Mouse (Mus musculus): ENCODE measurements at regions not wholly inside any gene's neighbourhood (a gene's known extent, or its start where the extent isn't known, plus 50 kb on each side); places are given as distances from the start of the nearest gene placed in this dataset.

GRCm38 (mm10) chr2:167878255-167878865, 53.5 kb upstream of the Ptpn1 start:
- in situ Hi-C loops (cut with MboI): loop anchor here (25.0 kb wide), 1 partner anchor 341 kb away; the partner anchor contains the start of gene Snai1

DNA sequence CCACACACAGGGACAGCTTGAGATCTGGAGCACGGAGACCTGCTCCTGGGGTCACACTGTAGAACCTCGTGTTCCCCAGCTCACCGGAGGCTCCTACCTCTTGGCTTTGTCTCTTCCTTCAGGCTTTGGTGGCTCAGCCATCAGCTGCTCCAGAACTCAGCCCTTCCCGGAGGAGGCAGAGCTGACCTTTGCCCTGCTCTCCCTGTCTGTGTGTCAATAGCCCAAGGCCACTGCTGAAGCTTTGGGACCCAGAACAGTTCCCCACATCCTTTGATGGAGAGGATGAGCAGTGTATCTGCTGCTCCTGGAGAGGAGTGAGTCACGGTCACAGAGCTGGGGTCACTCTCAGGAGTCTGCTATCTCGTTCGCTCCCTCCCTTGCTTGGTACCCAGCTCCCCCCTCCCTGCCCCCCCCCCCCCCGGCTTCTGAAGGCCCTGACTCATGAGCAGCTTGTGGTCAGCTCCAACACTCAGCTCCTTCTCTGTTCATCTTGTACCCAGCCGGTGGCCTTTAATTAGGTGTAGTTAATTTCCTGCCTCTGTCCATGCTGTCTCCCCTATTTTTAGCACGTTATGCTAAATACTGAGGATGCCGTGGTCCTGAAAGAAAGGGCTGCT, 54.5 kb upstream of the Ptpn1 start:
- in situ Hi-C loops (cut with MboI): loop anchor here (25.0 kb wide), 1 partner anchor 340 kb away; the partner anchor contains the start of gene Snai1

DNA sequence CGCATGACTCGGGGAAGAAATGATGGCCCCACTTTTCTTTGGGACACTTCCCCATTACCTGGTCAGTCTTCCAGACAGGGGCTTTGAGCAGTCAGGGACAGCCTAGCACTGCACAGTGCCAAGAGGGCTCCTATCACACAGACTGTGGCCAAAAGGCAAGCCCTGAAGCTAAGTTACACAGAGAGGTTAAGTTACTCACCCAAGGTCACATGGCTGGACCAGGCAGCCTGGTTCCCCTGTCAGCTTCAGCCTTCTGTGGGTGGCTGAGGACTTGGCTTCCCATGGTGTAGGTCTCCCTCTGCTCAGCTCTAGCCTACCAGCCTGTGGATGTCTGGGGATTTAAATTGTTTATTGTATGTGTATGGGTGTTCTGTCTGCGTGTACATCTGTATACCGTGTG, 59.4 kb upstream of the Ptpn1 start:
- in situ Hi-C loops (cut with MboI): no loop called here

DNA sequence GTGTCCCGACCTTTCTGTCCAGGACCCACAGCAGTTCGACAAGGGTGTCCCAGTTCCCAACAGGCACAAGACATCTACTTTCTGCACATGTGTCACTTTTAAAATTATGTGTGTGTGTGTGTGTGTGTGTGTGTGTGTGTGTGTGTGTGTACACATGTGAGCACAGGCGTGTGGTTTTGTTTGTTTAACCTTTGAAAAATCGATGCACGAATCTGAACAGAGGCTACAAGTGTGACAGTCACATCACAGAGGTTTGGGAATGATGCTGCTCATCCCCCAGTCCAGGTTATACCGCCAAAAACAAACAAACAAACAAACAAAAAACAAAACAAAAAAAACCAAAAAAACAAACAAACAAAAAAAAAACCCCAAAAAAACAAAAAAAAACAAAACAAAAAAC, 61.7 kb upstream of the Ptpn1 start:
- in situ Hi-C loops (cut with MboI): no loop called here

DNA sequence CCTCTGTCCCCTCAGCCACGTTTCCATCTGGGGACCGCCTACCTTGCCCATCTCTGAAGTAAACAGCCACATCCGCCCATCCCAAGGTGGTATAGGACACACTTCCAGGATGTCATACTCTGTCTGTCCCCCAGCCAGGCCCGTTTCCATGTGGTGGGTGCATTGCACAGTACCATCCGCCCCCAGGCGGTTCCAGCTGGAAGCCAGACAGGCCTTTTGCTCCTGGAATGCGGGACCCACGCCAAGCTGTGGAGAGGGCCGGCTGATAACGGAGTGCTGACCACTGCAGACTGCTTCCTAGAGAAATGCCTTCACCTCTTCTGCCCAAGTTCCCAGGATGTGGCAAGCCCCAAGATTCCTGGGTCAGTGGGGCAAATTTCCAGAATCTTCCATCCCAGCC, 65.1 kb upstream of the Ptpn1 start:
- in situ Hi-C loops (cut with MboI): no loop called here

- in situ Hi-C loops (cut with MboI): no loop called here
Measured at GRCm38 (mm10) chr2:167865525-167865924, 66.3 kb upstream of the Ptpn1 start.

DNA sequence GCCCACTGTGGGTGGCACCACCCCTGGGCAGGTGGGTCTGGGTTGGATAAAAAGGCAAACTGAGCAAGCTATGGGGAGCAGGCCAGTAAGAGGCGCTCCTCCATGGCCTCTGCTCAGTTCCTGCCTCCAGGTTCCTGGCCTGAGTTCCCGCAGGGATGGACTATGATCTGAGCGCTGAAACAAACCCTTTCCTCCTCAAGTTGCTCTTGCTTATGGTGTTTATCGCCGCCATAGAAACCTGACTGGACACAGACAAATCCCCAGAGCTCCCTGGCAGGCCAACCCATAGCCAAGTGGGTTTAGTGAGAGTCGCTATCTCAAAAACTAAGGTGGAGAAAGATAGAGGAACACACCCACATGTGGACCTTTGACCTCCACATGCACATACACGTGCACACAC, 67.2 kb upstream of the Ptpn1 start:
- in situ Hi-C loops (cut with MboI): no loop called here

- in situ Hi-C loops (cut with MboI): no loop called here
Measured at GRCm38 (mm10) chr2:167864228-167864627, 67.6 kb upstream of the Ptpn1 start.

- in situ Hi-C loops (cut with MboI): no loop called here
Measured at GRCm38 (mm10) chr2:167863616-167864015, 68.2 kb upstream of the Ptpn1 start.

DNA sequence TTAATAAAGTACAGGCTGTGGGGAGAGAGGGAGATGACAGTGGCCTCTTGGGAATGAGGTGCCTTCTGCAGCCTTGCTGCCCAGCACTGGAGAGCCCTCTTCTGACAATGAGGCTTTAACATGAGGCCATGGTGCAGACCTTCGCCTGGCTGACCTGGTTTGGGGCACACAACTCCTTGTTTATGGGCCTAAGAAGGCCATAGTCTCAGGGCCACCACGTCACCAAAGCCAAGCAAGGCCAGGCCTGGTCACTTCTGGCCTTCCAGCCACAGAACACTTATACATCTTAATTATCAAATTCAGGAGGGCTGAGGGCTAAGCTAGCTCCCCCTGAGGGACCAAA, 70.7 kb upstream of the Ptpn1 start:
- in situ Hi-C loops (cut with MboI): no loop called here

GRCm38 (mm10) chr2:167860457-167861177, 71.2 kb upstream of the Ptpn1 start:
- in situ Hi-C loops (cut with MboI): no loop called here

- in situ Hi-C loops (cut with MboI): no loop called here
Measured at GRCm38 (mm10) chr2:167859575-167859974, 72.3 kb upstream of the Ptpn1 start.

GRCm38 (mm10) chr2:167858346-167858745, 73.5 kb upstream of the Ptpn1 start:
- in situ Hi-C loops (cut with MboI): no loop called here

- in situ Hi-C loops (cut with MboI): no loop called here
Measured at GRCm38 (mm10) chr2:167857911-167858310, 73.9 kb upstream of the Ptpn1 start.

GRCm38 (mm10) chr2:167856920-167857475, 74.9 kb upstream of the Ptpn1 start:
- in situ Hi-C loops (cut with MboI): no loop called here

DNA sequence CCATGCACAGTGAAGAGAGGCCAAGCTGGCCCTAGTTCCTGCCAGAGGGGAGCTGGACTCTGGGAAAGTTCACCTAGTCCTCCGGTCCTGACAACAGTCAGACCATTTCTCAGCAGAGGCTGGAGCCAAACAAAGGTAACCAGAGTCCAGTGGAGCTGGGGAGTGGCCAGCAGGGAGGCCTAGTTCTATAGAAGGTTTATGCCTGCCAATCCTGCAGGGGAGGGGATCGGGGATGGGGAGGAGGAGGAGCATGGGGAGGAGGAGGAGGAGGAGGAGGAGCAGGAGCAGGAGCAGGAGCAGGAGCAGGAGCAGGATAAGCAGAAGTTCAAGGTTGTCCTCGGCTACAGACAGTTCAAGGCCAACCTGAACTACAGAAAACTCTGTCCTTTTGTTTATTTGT, 75.8 kb upstream of the Ptpn1 start:
- in situ Hi-C loops (cut with MboI): no loop called here

DNA sequence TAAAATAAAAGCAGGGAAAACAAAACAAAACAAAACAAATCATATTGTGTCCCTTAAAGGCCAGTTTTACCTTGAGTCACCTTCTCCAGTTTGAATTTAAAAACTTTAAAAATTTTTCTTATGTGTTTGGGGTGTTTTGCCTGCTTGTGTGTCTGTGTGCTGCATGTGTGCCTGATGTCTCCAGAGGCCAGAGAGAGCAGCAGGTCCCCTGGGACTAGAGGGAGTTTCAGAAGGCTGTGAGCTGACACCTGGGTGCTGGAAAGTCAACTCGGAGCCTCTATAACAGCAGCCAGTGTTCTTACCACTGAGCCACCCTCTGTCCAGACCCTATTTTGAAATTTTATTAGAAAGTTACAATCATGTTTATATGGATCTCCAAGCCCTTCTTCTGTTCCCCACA, 77.8 kb upstream of the Ptpn1 start:
- in situ Hi-C loops (cut with MboI): no loop called here

GRCm38 (mm10) chr2:167853411-167853821, 78.4 kb upstream of the Ptpn1 start:
- in situ Hi-C loops (cut with MboI): no loop called here

- in situ Hi-C loops (cut with MboI): no loop called here
Measured at GRCm38 (mm10) chr2:167852582-167852981, 79.3 kb upstream of the Ptpn1 start.

- in situ Hi-C loops (cut with MboI): no loop called here
Measured at GRCm38 (mm10) chr2:167851216-167851896, 80.5 kb upstream of the Ptpn1 start.

- in situ Hi-C loops (cut with MboI): no loop called here
Measured at GRCm38 (mm10) chr2:167849999-167850552, 81.8 kb upstream of the Ptpn1 start.
